10 mouse cellular contexts compared by ENCODE assay signal in the genomic region with DNA sequence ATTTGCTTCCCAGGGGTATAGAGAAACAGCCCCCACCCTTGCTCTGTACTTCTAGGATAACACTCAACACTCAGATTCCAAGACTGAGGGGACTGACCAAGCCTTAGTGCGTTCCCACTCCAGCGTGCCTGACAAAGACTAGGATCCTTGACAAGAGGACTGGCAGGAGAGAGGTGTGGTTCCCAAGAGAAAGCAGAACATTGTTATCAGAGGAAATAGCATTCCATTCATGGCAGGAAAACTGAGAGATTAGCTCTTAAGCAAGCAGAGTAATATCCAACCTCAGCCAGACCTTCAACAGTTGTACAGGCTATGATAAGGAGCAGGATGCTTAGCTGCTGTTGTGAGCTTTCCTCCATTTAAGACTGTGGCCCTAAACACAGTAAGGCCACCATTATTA. TPM values are rescaled to one million over a fixed set of nuclear protein-coding genes. Genes with fewer than 3 reads are reported as not detected.
DNase-seq lines count a peak whose midpoint lies in the region; ATAC-seq and TF ChIP-seq lines count a peak whose summit lies in the region.
"Had no signal": no experiment of that assay in that cellular context is flagged by ENCODE, and none has a peak within 500 bp of the region (broad histone marks: within the 10 kb centered on the region; RNA-seq: fewer than 3 reads in every experiment).

No protein-coding gene starts in this region.

- no peaks in the 10 kb centered on the region for H3K27me3 ChIP-seq in intestine, embryonic 16.5 days (replicated peaks; ENCODE audit: control insufficient read depth, insufficient read depth, low read length)
- H3K27me3 ChIP-seq in forebrain, embryonic 11.5 days (ENCODE audit: control insufficient read depth, insufficient read depth, low read length) = no peaks in the 10 kb centered on the region
- H3K27me3 ChIP-seq: limb, embryonic 12.5 days; neural tube, embryonic 12.5 days had no signal

- no peak overlapping the region for H3K9ac ChIP-seq in intestine, embryonic 16.5 days (ENCODE audit: low read depth, low read length)
- H3K9ac ChIP-seq in forebrain, embryonic 11.5 days (ENCODE audit: low read length) = no peak overlapping the region
- H3K9ac ChIP-seq: limb, embryonic 12.5 days; neural tube, embryonic 12.5 days had no signal

- peak; percentile 23 for DNase-seq in ZHBTc4 (ENCODE audit: low read depth, low spot score)
- peak; percentile 58 for DNase-seq in lung, adult 2 months
- no peak for DNase-seq in layer of hippocampus, adult 18-20 months (ENCODE audit: low spot score in 2 of 2)
- no peak for DNase-seq in thymus, postnatal 25 days
- no peak for DNase-seq in forebrain, embryonic 11.5 days (ENCODE audit: low spot score)
- DNase-seq: cerebellum, adult 9-11 months had no signal

- no peak overlapping the region for H3K4me3 ChIP-seq in embryonic fibroblast, embryonic 13.5 days (ENCODE audit: insufficient read depth, low read length)
- H3K4me3 ChIP-seq in intestine, embryonic 16.5 days (ENCODE audit: low read length) = no peak overlapping the region
- no peak overlapping the region for H3K4me3 ChIP-seq in lung, adult 2 months (replicated peaks; ENCODE audit: extremely low read depth, low read depth, low read length)
- no peak overlapping the region for H3K4me3 ChIP-seq in forebrain, embryonic 11.5 days (ENCODE audit: low read depth, low read length)
- H3K4me3 ChIP-seq: limb, embryonic 12.5 days; neural tube, embryonic 12.5 days had no signal

- 41% methylated on average over 2 of the region's 2 CpGs for WGBS in intestine, embryonic 16.5 days
- 21% methylated on average over 2 of the region's 2 CpGs for WGBS in lung, adult 2 months
- 63% methylated on average over 2 of the region's 2 CpGs for WGBS in forebrain, embryonic 11.5 days

- peak; percentile 69 for ATAC-seq in intestine, embryonic 16.5 days
- ATAC-seq in forebrain, embryonic 11.5 days (replicated peaks; ENCODE audit: low FRiP score) = no peak

- no peak for TF ChIP-seq CTCF in embryonic fibroblast, embryonic 13.5 days (IDR thresholded peaks at IDR 0.05; ENCODE audit: borderline replicate concordance, insufficient read depth, low read length)
- no peak for TF ChIP-seq CTCF in lung, adult 2 months (IDR thresholded peaks at IDR 0.05; ENCODE audit: insufficient read depth, low read length)

- peaks cover 20% of the 10 kb centered on the region for H3K4me1 ChIP-seq in embryonic fibroblast, embryonic 13.5 days (ENCODE audit: control insufficient read depth, insufficient read depth, low read length)
- H3K4me1 ChIP-seq in intestine, embryonic 16.5 days (ENCODE audit: control insufficient read depth, insufficient read depth, low read length) = peaks cover 3% of the 10 kb centered on the region; the same call in 1 of the 2 replicates
- H3K4me1 ChIP-seq in lung, adult 2 months (ENCODE audit: control insufficient read depth, insufficient read depth, low read length) = peaks cover 35% of the 10 kb centered on the region
- H3K4me1 ChIP-seq in forebrain, embryonic 11.5 days (replicated peaks; ENCODE audit: control insufficient read depth, insufficient read depth, low read length) = no peaks in the 10 kb centered on the region

- peak overlapping the region; percentile 84 for H3K27ac ChIP-seq in embryonic fibroblast, embryonic 13.5 days (ENCODE audit: insufficient read depth, low read length)
- H3K27ac ChIP-seq in intestine, embryonic 16.5 days (ENCODE audit: low read length) = no peak overlapping the region
- no peak overlapping the region for H3K27ac ChIP-seq in forebrain, embryonic 11.5 days (ENCODE audit: low read depth, low read length)
- H3K27ac ChIP-seq: neural tube, embryonic 12.5 days had no signal

- no peaks in the 10 kb centered on the region for H3K36me3 ChIP-seq in intestine, embryonic 16.5 days (ENCODE audit: control insufficient read depth, insufficient read depth, low read length)
- no peaks in the 10 kb centered on the region for H3K36me3 ChIP-seq in forebrain, embryonic 11.5 days (ENCODE audit: control insufficient read depth, insufficient read depth, low read length)
- H3K36me3 ChIP-seq: limb, embryonic 12.5 days; neural tube, embryonic 12.5 days had no signal

- no peak for TF ChIP-seq POLR2A in embryonic fibroblast, embryonic 13.5 days (IDR thresholded peaks at IDR 0.05; ENCODE audit: low read depth, low read length)
- TF ChIP-seq POLR2A in lung, adult 2 months (IDR thresholded peaks at IDR 0.05; ENCODE audit: borderline replicate concordance, extremely low read depth, low read depth, low read length) = peak; percentile 29; the same call in 1 of the 2 replicates

- no peaks in the 10 kb centered on the region for H3K9me3 ChIP-seq in intestine, embryonic 16.5 days (ENCODE audit: control insufficient read depth, low read length)
- H3K9me3 ChIP-seq in forebrain, embryonic 11.5 days (ENCODE audit: control insufficient read depth, low read length) = no peaks in the 10 kb centered on the region
- H3K9me3 ChIP-seq: limb, embryonic 12.5 days; neural tube, embryonic 12.5 days had no signal

- H3K4me2 ChIP-seq in intestine, embryonic 16.5 days (ENCODE audit: low read depth, low read length) = no peak overlapping the region
- no peak overlapping the region for H3K4me2 ChIP-seq in forebrain, embryonic 11.5 days (ENCODE audit: low read depth, low read length, severe bottlenecking)
- H3K4me2 ChIP-seq: limb, embryonic 12.5 days; neural tube, embryonic 12.5 days had no signal

RNA-seq across cellular contexts. Expression of gene Cavin2, which starts 23.0 kb away (rescaled TPM):
- 66.9 and 166 TPM in 2 replicates for polyA plus RNA-seq in embryonic fibroblast, embryonic 13.5 days (2011; ENCODE audit: insufficient read length, low read depth, missing spikeins)
- 72.7 and 76.3 TPM in 2 replicates for polyA plus RNA-seq in intestine, embryonic 16.5 days (2015; fragmentation: Nextera tagmentation; extraction: Ambion mirVana)
- 256 and 286 TPM in 2 replicates for polyA plus RNA-seq in lung, adult 2 months (2012; rRNA removed)
- 1 to 10 TPM; 7.4 TPM for total RNA-seq in layer of hippocampus, adult 18-20 months (2021)
- polyA plus RNA-seq in forebrain, embryonic 11.5 days (2014; fragmentation: Nextera tagmentation; extraction: Ambion mirVana) = 1.8 and 2.7 TPM in 2 replicates

Comparison
In these comparisons a context has a peak if more than half of its experiments do, and no peak if none do; other contexts are left out.
1. DNase-seq: peak in ZHBTc4 (single experiment) and lung, adult 2 months (single experiment); none in layer of hippocampus, adult 18-20 months (0 of 2), thymus, postnatal 25 days (single experiment) and forebrain, embryonic 11.5 days (single experiment).
2. RNA of gene Cavin2, which starts 23.0 kb away (polyA plus RNA-seq): 256 to 286 TPM in lung, adult 2 months, 72.7 to 76.3 TPM in intestine, embryonic 16.5 days and 66.9 to 166 TPM in embryonic fibroblast, embryonic 13.5 days; 1.8 to 2.7 TPM in forebrain, embryonic 11.5 days; every median in the first group is over 10 times any median in the second.